Mouse (Mus musculus) cerebellum, adult 11 months (tissue): Measurements from ENCODE around the gene Thap3.
A peak's percentile ranks its signal among the peaks of the same experiment; 100 is the strongest.

ENCODE experiments used
- DNase-seq: peaks from one replicate; pipeline ENCODE4 v3.0.0; 2022

Thap3 gene

DNA sequence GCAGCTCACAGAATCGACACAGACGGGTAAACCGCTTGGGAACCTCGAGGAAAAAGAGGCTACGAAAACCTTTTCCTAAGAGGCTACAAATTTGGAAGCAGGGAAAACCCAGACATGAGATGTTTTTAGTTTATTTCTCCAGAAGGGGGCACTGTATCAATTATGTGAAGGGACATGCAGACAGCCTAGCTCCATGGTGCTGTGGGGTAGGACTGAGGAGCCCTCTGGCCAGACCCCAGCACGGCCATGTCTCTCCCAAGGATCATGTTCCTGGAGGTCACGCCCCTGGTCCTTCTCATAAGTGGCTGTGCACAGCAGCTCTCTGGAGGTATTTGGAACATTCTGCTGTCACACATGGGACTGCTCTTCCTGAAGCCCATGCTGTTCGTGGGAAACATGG is 8.1 kb downstream of the Thap3 start:
- DNase-seq: no peak

DNA sequence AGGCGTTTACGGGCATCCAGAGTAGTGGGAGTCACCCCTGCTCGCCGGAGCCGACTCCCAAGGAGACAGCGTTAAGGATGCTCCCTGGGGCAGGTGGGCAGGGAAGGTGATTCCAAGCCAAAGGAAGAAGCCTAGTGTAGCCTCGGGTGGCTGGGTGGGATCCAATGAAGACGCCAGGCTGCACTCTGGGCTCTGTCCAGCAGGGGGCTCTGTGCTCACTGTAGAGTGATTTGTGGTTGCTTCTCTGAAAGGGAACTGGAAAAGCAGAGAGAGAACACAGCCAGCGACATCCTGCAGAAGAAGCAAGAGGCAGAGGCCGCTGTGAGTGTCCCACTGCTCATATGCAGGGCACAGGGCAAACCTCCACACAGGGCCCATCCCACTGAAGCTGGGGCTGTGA is 11.0 kb downstream of the Thap3 start:
- peak; percentile 79 for DNase-seq

DNA sequence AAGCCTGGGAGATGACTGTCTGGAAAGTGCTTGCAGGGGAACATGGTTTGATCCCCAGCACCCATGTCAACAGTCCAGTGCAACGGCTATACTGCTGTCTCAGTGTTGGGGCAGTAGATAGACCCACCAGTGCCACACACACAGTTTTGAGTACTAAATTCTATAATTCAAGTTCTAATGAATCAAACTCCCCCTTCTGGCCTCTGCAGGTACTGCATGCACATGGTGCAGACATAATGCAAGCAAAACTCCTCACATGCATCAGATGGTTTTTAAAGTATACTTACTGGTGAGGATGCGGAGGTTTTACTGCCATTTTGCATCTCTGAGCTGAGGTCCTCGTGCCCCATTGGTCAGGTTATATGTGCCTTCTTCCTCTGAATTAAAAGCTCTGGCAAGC is 13.4 kb downstream of the Thap3 start:
- no peak for DNase-seq

DNA sequence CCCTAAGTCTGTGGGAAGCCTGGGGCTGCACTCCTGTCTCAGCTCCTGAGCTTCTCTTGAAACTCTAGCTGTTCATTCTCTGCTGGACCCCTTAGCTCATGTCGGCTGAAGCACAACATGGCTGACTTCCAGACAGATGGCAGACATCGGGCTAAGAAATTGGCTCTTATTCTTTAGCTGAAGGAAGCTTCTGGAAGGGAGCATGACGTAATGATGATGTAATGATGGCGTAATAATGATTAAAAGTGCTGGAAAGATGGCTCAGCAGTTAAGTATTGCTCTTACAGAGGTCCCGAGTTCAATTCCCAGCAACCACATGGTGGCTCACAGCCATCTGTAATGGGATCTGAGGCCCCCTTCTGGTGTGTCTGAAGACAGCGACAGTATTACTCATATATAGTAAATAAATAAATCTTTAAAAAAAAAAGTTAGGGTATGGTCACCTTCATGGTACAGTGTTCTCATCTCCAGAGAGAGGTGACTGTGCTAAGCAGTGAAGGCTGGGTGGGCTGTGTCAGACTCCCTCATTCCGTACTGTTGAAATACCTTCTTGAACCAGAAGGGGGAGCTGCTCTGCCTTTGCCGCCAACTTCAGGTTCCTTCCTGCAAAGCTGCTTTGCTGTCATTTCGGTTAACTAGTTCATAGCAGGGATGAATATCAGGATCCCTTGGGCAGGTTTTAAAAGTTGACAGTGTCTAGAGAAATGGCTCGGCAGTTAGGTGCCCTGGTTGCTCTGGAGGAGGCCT is 16.4 kb downstream of the Thap3 start:
- no peak for DNase-seq

DNA sequence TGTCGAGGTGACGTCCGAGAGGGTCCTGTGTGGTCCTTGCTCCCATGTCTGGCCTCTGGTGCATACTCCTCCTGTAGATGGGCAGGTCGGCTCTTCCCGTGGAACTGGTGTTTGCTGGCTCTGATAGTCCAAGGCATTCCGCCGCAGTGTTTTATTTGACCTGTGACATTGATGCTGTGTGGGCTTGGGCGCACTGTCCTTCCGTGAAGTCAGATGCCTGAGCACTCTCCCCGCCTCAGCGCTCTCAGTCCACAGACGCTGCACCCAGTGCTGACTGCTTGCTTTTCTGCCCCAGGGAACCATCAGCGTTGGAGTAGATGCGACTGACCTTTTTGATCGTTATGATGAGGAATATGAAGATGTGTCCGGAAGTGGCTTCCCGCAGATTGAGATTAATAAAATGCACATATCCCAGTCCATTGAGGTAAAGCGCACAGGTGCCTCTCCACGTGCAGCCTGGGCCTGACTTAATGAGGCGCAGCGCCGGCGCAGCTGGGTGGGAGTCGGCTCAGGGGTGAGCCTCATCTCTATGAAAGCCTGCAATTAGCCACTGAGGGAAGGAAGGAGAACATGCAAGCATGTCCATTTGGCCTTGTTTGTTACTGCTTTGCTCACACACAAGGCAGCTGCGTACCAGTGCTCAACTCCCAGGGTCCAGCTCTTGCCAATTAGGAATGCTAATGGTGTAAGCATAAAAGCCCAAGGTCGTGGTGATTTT is 20.4 kb downstream of the Thap3 start:
- DNase-seq: no peak

DNA sequence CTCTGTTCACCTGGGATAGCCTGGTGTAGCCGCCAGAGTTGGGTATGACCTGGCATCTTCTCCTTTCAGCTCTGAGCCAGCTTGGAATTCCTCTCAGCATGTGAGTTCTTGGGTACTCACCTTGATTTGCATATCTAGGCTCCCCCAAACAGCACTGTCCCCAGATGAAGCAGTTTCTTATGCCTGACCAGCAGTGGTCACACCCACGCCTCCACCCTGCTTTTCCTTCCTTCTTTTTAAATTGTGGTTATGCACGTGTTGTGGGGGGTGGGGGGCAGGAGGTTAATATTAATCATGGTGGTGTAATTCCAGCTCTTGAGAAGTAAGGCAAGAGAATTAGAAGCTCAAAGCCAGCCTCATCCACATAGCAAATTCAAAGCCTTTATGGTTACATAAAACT is 26.0 kb downstream of the Thap3 start:
- no peak for DNase-seq

DNA sequence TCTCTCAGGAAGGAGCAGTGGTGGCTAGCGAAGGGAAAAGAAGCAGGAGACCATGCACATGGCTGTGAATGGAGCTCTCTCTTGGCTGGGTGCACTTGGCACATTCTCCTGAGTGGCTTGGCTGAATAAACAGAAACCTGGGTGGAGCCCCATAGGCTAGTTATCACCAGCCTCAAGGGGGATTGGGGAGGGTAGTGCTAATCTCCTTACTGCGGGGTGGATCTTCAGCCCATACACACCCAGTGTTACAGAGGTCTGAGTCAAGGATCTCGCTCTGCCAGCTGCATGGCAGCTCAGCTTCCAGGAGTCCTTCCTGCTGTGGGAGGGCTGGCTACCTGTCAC is 28.3 kb downstream of the Thap3 start:
- no peak for DNase-seq

DNA sequence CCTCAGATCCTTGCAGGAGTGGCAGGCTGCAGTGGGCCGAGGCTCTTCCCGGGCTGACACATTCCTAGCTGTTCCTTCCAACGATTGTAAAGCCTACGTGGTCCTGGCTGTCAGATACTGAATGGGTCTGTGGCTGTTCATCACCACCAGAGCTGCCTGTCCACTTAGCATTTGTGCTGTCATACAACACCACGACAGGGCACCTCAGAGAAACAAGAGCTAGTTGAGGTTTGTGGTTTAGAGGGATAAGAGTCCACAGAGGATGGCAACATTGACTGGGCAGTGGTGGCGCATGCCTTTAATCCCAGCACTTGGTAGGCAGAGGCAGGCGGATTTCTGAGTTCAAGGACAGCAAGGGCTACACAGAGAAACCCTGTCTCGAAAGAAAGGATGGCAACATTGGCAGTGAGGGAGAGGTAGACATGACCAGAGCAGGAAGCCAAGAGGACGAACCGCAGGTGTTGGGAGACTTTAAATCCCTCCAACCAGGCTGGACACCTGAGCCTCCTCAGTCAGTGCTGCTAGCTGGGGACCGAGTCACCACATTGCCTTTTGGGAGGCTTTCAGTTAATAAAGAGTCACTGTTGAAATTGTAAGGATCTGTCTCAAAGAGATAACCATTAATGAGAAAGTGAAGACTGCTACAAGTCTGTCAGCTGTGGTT is 28.8 kb downstream of the Thap3 start:
- DNase-seq: no peak

DNA sequence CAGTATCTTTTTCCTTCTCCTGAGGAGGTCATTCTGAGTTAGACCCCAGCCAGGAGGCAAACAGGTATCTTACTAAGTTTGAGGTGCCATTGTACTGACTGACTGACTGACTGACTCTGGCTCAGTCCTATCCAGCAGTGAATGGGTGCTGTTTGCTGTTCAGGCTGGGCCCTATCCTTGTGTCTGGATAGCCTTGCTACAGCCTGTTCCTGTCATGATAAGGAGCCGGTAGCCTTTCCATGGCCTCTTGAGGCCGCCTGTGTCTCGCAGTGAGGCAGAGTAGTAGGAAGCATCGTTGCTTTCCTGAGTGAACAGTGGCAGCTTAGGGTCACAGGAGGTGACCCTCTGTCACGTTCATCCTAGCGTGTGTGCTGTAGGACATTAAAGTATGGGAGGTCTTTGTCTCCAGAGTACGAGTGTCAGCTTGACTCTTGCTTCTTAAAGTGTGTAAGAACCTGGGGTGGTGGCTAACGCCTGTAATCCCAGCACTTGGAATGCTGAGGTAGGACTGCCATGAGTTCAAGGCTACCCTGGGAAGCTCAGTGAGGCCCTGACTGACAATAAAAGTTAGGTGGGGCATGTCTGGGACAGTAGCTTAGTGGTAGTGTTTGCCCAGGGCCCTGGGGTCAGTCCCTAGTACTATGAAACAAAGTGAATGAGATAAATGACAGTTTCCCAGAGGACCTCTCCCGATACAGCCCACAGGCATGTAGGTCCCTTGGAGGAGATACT is 31.0 kb downstream of the Thap3 start:
- no peak for DNase-seq

DNA sequence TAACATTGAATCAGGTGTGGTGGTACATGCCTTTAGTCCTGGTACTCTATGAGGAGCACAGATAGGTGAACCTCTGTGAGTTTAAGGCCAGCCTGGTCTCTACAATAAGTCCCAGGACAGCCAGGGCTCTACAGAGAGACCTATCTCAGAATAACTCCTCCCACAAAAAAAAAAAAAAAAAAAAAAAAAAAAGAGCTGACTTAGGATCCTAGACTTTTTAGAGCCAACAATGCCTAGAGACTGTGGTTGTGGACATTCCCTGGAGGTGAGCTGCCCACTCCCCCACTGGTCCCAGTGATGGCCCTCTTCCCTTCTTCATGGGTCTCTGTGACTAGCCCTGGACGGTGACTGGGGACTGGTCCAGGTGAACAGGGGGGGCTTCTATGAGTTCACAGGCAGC is 33.0 kb downstream of the Thap3 start:
- DNase-seq: no peak

DNA sequence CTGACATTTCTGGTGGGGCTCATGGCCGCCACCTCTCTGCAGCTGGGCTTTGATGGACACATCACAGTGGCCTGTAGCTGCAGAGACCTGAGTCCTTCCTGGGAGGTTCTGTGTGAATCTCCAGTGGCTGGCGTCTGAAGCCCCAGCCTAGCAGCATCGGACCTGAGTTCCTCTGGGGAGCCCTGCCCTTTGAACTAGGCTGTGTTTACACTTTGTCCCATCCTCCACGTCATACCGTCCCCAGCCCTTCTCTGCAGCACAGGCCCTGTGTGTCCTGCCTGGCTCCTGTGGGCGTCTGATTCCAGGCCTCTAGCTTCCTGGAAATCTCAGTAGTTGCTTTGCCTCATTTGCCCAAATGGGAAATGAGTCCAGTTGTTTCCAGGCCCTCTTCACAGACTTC is 35.6 kb downstream of the Thap3 start:
- no peak for DNase-seq

DNA sequence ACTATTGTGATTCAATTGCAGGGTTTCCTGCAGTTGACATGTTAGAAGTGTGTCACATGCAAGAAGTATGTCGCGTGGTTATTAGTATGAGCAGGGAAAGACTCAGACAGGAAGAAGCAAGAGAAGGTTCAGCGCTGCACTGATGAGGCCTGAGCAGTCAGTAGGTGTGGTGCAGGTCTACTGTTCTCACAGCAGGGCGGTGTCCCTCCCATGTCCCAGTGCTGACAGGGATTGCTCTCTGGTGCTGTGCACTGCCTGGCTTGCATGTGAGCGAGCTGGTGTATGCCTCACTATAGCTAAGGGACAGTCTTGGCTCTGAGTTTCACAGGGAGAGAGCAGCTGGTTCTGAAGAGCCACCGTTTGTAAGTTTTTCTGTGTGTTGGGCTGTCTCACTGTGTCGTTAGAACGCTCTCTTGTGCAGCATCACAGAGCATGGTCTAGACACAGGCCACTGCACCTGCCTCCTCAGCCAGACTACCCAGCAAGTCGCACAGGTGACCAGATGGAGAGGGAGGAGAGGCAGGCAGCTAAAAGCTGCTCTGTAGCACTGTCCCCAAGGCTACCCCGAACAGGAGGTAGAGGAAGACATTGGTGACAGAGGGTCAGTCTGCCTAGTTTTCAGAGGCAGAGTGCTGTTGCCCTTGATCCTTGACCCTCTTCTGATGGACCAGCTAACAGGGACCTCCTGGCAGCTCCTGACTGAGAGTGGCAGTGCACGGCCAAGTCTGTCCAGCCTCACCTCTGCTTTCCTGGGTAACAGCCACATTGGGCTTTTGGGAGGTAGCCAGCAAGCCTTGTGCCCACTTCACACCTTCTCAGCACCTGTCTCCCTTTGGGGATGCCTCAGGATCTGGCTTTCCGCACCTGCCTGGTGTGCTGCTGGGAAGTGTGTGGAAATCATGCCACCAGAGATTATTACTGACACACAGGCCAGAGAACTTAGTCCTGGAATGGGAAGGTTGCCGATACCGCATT is 40.0 kb downstream of the Thap3 start:
- peak; percentile 28 for DNase-seq

DNA sequence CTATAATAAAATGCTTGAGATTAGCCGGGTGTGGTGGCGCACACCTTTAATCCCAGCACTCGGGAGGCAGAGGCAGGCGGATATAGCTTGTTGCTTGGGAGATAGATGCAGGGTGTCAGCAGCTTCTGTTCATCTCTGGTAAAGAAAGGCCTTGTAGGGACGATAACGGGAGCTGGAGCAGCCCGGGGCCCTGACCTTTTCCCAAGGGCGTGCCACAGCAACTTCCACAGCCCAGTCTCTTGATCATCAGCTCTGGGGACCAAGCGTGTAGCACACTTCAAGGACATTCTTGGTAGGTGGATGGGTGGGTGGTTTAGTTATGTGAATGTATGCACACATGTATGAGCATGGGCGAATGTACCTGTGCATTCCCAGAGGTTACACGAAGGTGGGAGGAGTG is 42.6 kb downstream of the Thap3 start:
- no peak for DNase-seq

DNA sequence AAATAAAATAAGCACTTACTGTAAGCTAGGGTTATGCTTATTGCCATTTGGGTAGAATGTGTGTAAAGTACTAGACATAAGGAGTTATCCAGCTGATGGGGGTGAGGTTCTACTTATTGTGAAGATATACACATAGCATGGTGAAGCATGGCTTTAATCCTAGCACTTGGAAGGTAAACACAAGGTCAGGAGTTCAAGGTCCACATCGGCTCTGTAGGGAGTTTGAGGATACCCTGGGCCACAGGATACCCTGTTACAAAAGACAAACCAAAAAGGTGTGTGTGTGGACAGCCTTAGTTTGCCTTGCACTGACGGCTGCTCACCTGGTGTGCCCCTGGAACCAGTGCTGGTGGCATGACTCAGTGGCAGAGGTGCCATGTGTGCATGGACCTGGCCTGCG is 50.7 kb downstream of the Thap3 start:
- DNase-seq: no peak

DNA sequence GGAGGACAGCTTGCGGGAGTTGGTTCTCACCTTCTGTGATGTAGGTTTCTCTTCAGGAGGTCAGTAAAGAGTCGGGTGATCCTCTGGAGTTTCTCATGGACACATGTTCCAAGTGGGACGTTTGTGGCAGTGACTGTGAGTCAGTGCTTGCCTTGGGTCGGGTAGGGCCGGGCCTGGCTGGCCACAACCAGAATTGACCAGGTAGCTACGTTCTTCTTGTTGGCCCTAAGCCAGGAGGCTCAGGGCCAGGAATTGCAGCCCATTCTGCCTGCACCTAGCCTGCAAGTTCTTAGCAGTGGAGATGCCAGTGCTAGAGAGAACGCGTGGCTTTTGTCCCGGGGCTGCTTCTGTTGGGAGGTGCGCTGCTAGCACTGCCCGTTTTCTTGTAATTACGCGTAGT is 51.4 kb downstream of the Thap3 start:
- no peak for DNase-seq

DNA sequence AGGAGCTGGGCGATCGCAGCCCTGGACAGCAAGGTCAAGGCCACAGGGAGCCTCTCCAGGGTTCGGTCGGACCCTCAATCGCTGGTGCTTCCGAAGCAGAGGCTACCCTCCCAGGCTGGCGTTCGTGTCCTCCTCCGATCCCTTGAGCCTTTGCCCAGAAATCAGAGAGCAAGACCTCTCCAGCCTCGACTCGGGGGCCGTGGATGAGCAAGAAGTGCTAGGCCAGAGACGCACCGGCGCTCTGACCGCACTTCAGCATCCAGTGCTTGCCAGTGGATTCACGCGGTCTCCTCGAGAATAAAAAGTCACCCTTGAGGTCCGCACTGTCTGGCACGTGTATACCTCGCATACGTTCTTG is 54.6 kb downstream of the Thap3 start:
- no peak for DNase-seq

DNA sequence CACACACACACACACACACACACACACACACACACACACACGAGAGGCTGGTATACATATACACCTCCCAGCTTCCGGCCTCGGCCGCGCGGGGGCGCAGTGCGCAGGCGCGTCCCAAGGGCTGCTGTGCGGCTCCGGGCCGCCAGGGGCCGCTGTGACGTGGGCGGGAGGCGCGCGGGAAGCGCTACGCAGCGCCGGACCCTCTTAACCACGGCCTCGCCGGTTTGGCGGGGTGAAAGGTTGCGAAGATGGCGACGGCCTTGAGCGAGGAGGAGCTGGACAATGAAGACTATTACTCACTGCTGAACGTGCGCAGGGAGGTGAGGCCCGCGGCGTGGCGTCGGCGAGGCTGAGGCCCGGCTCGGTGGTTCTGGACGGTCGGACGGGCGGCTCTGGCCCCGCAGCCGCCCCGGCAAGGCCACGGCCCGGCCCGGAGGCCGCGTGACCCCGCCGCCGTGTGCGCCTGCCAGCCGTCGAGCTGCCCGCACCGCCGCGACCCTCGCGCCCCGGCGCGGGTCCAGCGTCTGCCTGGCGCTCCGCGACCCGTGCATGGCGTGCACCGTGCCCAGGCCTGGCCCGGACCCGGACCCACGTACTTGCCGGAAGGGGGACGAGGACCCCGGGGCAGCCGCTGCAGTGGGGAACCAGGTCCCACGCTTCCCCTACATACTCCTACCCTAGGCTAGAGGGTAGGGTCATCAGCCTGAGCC is 55.1 kb downstream of the Thap3 start, which contains the start of gene Dnajc11:
Gene Dnajc11, plus strand, starts transcription at position 187 of the 710 bp plus-strand sequence.
- peak; percentile 91 for DNase-seq
